Mouse (Mus musculus) embryonic facial prominence, embryonic 11.5 days (tissue): Measurements from ENCODE around the gene Ogdh. TPM values are rescaled to one million over a fixed set of nuclear protein-coding genes. Genes with fewer than 3 reads are reported as not detected.

Experiments used
- ATAC-seq: fragments of 200-750 bp; cut with Nextera tagmentation; replicated peaks from 2 replicates; pipeline ENCODE4 v1.8.0; 2017; ENCODE audit warnings: low read depth; ENCODE audit not compliant: insufficient number of reproducible peaks, low FRiP score, low TSS enrichment
- DNase-seq: peaks from one replicate; pipeline ENCODE4 v3.0.0-alpha.2; 2015; ENCODE audit warnings: low spot score
- H3K27ac ChIP-seq: fragments of 300-500 bp; sonication (generic); replicated peaks from 2 replicates; pipeline ENCODE4 v1.5.1; 2014; ENCODE audit warnings: mild to moderate bottlenecking, low read depth, low read length, control low read depth
- H3K27me3 ChIP-seq: fragments of 300-500 bp; sonication (generic); 2 replicates; pipeline ENCODE4 v1.6.1; 2014; ENCODE audit warnings: mild to moderate bottlenecking, low read length, moderate library complexity, mixed read lengths; ENCODE audit not compliant: control insufficient read depth, insufficient read depth
- H3K36me3 ChIP-seq: fragments of 300-500 bp; sonication (generic); replicated peaks from 2 replicates; pipeline ENCODE4 v1.6.1; 2014; ENCODE audit warnings: low read depth, mild to moderate bottlenecking, low read length, moderate library complexity, mixed read lengths; ENCODE audit not compliant: control insufficient read depth, insufficient read depth
- H3K4me1 ChIP-seq: fragments of 300-500 bp; sonication (generic); 2 replicates; pipeline ENCODE4 v1.6.1; 2014; ENCODE audit warnings: low read length, mixed read lengths; ENCODE audit not compliant: control insufficient read depth, insufficient read depth
- H3K4me2 ChIP-seq: fragments of 300-500 bp; sonication (generic); 2 replicates; pipeline ENCODE4 v1.6.1; 2014; ENCODE audit warnings: low read depth, mild to moderate bottlenecking, control low read depth, low read length, moderate library complexity
- H3K4me3 ChIP-seq: fragments of 300-500 bp; sonication (generic); 2 replicates; pipeline ENCODE4 v1.5.1; 2014; ENCODE audit warnings: low read depth, low read length, control low read depth
- H3K9ac ChIP-seq: fragments of 300-500 bp; sonication (generic); replicated peaks from 2 replicates; pipeline ENCODE4 v1.6.1; 2014; ENCODE audit warnings: mild to moderate bottlenecking, control low read depth, low read length
- H3K9me3 ChIP-seq: fragments of 300-500 bp; sonication (generic); replicated peaks from 2 replicates; pipeline ENCODE4 v1.6.1; 2016; ENCODE audit warnings: mild to moderate bottlenecking, low read length, inconsistent platforms, mixed read lengths; ENCODE audit not compliant: control insufficient read depth
- WGBS: fragments of 180-500 bp; shearing (Covaris S2); extraction: QIAGEN DNeasy Blood & Tissue Kit; methylation state at CpG from one replicate; pipeline ENCODE4 v1.1.7; 2014; 5-methylcytosine and 5-hydroxymethylcytosine counted together
- polyA plus RNA-seq: library from polyadenylated mRNA; unstranded; fragments of >200 nt; fragmentation: Nextera tagmentation; extraction: Ambion mirVana; gene quantifications from 2 replicates; pipeline ENCODE4 v1.2.1, GENCODE M21; 2014

Ogdh gene
- polyA plus RNA-seq, 1 experiment from 2014 or later = 75.3 TPM

DNA sequence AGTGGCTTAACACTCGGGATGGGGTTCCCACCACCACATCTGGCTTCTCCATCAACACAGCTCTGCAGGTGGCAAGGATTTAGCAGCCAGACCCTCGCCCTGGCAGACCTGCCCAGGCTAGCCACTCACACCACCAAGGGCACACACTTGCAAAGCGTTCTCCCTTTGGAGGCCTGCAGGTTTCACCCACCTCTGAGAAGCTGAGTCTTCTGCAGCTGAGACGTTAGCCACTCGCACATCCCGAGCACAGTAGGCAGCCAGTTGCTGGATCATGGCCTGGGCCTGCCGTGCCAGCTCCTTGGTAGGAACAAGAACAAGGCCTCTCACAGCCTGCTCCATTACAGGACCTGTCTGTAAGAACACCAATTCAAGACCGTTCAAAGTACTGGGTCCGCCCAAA is 24.8 kb upstream of the Ogdh start:
- H3K27ac ChIP-seq = no peak overlapping the region
- DNase-seq (no peak), ATAC-seq (no peak)
- peaks cover 16% of the 10 kb centered on the region for H3K36me3 ChIP-seq
- peak overlapping the region; percentile 85 for H3K4me3 ChIP-seq
- H3K27me3 ChIP-seq = no peaks in the 10 kb centered on the region
- H3K9me3 ChIP-seq = no peaks in the 10 kb centered on the region
- peak overlapping the region; percentile 81 for H3K9ac ChIP-seq
- 69% methylated on average over 9 of the region's 9 CpGs for WGBS
- H3K4me1 ChIP-seq = 0 out of 2 replicates have a peak, but pooled peaks cover 4% of the 10 kb centered on the region
- peak overlapping the region; percentile 81 for H3K4me2 ChIP-seq

DNA sequence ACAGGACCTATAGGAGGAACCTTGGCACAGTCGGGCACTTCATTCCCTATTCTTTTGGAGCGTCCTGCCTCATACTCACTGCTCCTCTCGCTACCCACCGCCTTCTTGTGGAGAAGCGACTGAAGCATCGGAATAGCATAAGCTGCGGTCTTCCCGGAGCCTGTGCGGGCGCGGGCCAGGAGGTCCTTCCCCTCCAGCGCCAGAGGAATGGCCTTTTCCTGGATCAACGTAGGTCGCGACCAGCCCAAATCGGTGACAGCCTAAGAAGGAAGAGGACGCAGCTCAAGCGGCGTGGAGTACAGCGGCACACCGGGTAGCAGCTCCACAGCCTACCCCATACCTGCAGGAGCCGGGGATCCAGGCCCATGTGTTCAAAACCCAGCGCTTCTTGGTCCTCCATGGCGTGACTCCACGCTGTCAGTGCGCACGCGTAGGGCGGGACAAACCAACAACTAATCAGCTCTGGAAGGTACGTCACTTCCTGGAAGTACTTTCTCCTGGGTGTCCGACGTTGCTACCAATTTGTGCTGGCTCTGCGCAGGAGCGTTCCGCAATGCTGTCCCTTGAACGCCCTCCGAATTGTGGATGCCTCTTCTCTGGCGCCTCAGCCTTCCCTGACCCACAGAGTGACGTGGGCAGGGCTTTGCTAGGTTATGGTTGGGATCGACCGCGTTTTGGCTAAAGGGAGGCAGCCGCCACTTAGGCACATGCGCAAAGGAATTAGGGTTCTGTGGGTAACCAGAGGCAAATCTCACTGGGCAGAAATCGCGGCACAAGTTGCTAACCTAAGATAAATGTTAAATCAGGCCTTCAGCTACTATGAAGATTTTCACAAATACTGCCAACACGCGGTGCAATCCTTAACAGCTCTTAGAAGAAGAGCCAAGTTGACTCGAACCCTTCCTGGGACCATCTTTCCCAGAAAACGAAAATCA is 23.8 kb upstream of the Ogdh start, which contains the start of gene Ddx56:
TSS of gene Ddx56 (minus strand) at position 453 of the 935 bp plus-strand sequence.
- Histone ChIP-seq H3K4me3 (peak within 1 kb of the TSS; percentile 85), H3K4me2 (peak within 1 kb of the TSS; percentile 81), H3K9me3 (no peaks in the 10 kb centered on the region), H3K9ac (peak within 1 kb of the TSS; percentile 81), H3K27me3 (no peaks in the 10 kb centered on the region), H3K36me3 (peaks cover 18% of the 10 kb centered on the region), H3K27ac (peak within 1 kb of the TSS; percentile 86), H3K4me1 (0 out of 2 replicates have a peak, but pooled peaks cover 4% of the 10 kb centered on the region)
- DNase-seq (peak; percentile 97), ATAC-seq (peak; percentile 94)
- WGBS = 2% methylated on average over 50 of the region's 50 CpGs

DNA sequence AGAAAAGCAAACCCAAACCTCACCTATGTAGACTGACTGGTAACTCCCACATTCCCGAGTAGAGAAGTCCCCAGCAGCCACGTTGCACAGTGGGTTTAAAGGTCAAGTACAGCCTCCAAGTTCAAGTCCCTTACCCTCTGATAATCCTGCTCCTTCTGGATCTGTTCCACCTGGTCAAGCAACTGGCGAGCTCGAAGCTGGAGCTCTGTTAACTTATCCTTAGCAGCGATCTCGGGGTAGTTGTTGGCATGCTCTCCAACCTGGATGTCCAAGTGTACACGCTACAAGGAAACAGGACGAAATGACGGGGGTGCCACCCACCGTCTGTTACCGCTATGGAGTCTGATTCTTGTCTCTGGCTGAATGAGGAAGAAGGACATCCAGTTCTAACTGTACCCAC is 17.8 kb upstream of the Ogdh start:
- ATAC-seq = no peak
- Histone ChIP-seq H3K9ac (peak overlapping the region; percentile 90), H3K4me3 (peak overlapping the region; percentile 68), H3K4me1 (no peaks in the 10 kb centered on the region), H3K4me2 (peak overlapping the region; percentile 66), H3K36me3 (peaks cover 4% of the 10 kb centered on the region), H3K9me3 (no peaks in the 10 kb centered on the region), H3K27ac (no peak overlapping the region), H3K27me3 (no peaks in the 10 kb centered on the region)
- WGBS = 69% methylated on average over 11 of the region's 11 CpGs
- no peak for DNase-seq

DNA sequence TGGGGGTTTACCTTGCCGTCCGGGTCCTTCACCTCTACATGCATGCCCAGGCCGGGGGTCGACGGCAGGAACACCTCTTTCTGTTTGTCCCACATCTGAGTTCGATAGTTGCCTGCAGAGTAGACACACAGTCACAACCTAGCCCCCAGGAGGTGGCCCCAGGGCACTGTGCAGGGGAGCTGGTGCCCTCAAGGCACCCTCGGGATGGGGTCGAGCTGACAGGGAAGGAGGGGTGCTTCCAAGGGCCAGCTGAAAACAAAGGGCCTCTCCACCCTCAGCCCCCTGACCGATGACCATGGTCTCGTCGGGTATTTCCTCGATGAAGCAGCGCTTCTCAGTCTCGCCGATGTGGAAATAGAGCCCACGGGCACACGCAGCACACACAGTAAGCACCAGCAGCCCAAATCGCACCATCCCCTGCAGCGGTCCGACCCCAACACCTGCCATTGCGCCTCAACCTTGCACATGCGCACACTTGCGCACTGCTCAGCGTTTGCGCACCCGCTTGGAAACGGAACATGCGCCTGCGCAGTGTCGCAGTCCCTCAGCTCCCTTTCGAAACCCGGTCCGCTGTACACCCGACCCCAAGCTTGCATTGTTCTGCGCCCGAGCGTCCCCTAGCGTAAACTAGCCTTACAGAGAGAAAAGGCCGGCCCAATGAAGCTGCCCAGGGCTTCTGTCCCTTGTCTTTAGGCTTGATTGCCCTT is 16.9 kb upstream of the Ogdh start, which contains the start of gene Tmed4:
TSS of gene Tmed4 (minus strand) at position 484 of the 707 bp plus-strand sequence.
- Histone ChIP-seq H3K9me3 (no peaks in the 10 kb centered on the region), H3K4me1 (no peaks in the 10 kb centered on the region), H3K36me3 (peaks cover 4% of the 10 kb centered on the region), H3K4me2 (peak within 1 kb of the TSS; percentile 66), H3K9ac (peak within 1 kb of the TSS; percentile 90), H3K27ac (0 out of 2 replicates have a peak within 1 kb of the TSS, but pooled peaks have one; percentile 0), H3K4me3 (peak within 1 kb of the TSS; percentile 68), H3K27me3 (no peaks in the 10 kb centered on the region)
- ATAC-seq = peak; percentile 96
- peak; percentile 99 for DNase-seq
- under 1% methylated on average over 39 of the region's 39 CpGs for WGBS

DNA sequence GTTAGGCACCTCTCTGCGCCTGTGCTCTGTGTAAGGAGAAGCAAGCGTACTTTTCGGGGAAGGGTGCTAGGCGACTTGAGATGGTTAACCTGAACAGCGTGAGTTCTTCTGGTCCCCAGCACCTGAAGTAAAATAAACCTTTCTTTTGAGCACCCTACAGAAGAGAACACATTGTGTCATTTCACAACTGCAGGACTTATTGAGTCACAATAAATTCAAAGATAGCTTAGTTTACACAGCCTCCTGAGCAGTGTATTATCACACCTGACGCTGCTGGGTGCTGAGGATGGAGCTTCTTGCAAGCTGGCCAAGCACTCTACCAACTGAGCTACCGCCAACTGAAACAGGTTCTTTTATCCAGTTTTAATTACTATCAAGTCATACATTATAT is 16.3 kb upstream of the Ogdh start:
- ATAC-seq = peak; percentile 49
- no peak for DNase-seq
- no peaks in the 10 kb centered on the region for H3K27me3 ChIP-seq
- H3K9ac ChIP-seq = peak overlapping the region; percentile 40
- peak overlapping the region; percentile 68; the same call in 1 of the 2 replicates for H3K4me3 ChIP-seq
- H3K9me3 ChIP-seq = no peaks in the 10 kb centered on the region
- peak overlapping the region; percentile 14; the same call in 1 of the 2 replicates for H3K4me2 ChIP-seq
- peaks cover 4% of the 10 kb centered on the region for H3K36me3 ChIP-seq
- 26% methylated on average over 7 of the region's 7 CpGs for WGBS
- H3K27ac ChIP-seq = 0 out of 2 replicates have a peak overlapping the region, but pooled peaks have one; percentile 0
- H3K4me1 ChIP-seq = no peaks in the 10 kb centered on the region

DNA sequence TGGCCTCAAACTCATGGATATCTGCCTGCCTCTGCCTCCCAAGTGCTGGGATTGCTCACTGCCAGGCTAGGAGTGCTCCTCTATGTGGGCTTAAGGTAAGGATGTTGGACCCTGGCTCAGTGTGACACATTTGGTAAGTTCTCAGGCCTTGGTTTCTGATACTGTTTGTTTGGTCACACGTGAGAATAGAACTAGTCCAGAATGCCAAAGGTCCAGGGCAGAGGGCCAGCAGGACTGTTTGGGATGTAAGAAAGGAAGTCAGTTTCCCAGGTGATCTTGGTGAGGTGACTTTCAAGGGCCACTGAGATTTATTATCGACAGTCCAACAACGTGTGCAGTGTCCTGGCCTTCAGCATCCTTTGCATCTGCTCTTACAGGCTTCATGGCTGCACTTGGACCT is 15.0 kb upstream of the Ogdh start:
- Histone ChIP-seq H3K9me3 (no peaks in the 10 kb centered on the region), H3K4me1 (no peaks in the 10 kb centered on the region), H3K36me3 (peaks cover 4% of the 10 kb centered on the region), H3K4me3 (no peak overlapping the region), H3K27ac (no peak overlapping the region), H3K9ac (no peak overlapping the region), H3K27me3 (no peaks in the 10 kb centered on the region), H3K4me2 (no peak overlapping the region)
- 81% methylated on average over 3 of the region's 3 CpGs for WGBS
- no peak for DNase-seq
- ATAC-seq = no peak

DNA sequence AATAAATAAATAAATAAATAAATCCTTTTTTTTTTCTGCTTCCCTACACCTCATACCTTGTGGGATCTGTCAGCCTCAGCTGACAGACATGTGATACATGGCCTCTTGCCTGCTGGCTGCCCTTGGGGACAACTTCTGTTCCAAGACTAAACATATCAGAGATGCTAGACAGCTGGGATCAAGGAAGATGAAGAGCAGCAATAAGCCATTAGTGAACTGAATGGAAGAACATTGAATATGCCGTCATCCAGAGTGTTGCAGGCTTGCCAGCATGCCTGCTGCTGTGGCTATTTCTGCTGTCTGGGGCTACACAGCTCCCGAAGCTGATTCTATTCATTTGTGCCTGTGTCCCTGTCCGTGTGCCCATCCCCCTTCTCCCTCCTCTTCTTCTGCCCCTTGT is 8.5 kb upstream of the Ogdh start:
- WGBS = 74% methylated on average over 3 of the region's 3 CpGs
- no peak overlapping the region for H3K27ac ChIP-seq

More for the DNA sequence above, 8.5 kb upstream of the Ogdh start:
- H3K4me2 ChIP-seq = no peak overlapping the region
- H3K4me1 ChIP-seq = no peaks in the 10 kb centered on the region
- no peak overlapping the region for H3K4me3 ChIP-seq
- DNase-seq (no peak), ATAC-seq (no peak)
- no peaks in the 10 kb centered on the region for H3K9me3 ChIP-seq
- no peak overlapping the region for H3K9ac ChIP-seq
- no peaks in the 10 kb centered on the region for H3K27me3 ChIP-seq
- no peaks in the 10 kb centered on the region for H3K36me3 ChIP-seq
